Mouse (Mus musculus) ES-Bruce4 (cell line): ENCODE measurements around the gene Arnt2. TPM values are rescaled to one million over a fixed set of nuclear protein-coding genes. Genes with fewer than 3 reads are reported as not detected.

Experiments
- H3K27ac ChIP-seq: 2 replicates; pipeline ENCODE4 v1.5.1; 2012; ENCODE audit warnings: low read length, inconsistent platforms; ENCODE audit not compliant: insufficient read depth
- H3K27me3 ChIP-seq: 2 replicates; pipeline ENCODE4 v1.6.1; 2012; ENCODE audit warnings: mild to moderate bottlenecking, low read length, inconsistent platforms; ENCODE audit not compliant: control insufficient read depth, poor library complexity, insufficient read depth, severe bottlenecking
- H3K36me3 ChIP-seq: 2 replicates; pipeline ENCODE4 v1.6.1; 2012; ENCODE audit warnings: inconsistent platforms, mild to moderate bottlenecking, low read length, moderate library complexity; ENCODE audit not compliant: control insufficient read depth, poor library complexity, insufficient read depth, severe bottlenecking
- H3K4me1 ChIP-seq: one replicate; pipeline ENCODE4 v1.8.1; 2011; ENCODE audit warnings: low read length; ENCODE audit not compliant: control insufficient read depth, insufficient read depth
- H3K4me3 ChIP-seq: 2 replicates; pipeline ENCODE4 v1.5.1; 2011; ENCODE audit warnings: low read depth, mild to moderate bottlenecking, low read length
- H3K9ac ChIP-seq: 2 replicates; pipeline ENCODE4 v1.6.1; 2012; ENCODE audit warnings: low read depth, mild to moderate bottlenecking, inconsistent platforms; ENCODE audit not compliant: poor library complexity, severe bottlenecking
- H3K9me3 ChIP-seq: replicated peaks from 2 replicates; pipeline ENCODE4 v1.6.1; 2012; ENCODE audit warnings: mild to moderate bottlenecking, low read length, inconsistent platforms; ENCODE audit not compliant: control insufficient read depth, poor library complexity, insufficient read depth, severe bottlenecking
- CTCF ChIP-seq: IDR thresholded peaks from one replicate; pipeline ENCODE4 v1.8.1; 2011; ENCODE audit warnings: low read depth, low read length
- EP300 ChIP-seq: IDR thresholded peaks from 2 replicates; pipeline ENCODE4 v1.6.1; 2011; ENCODE audit warnings: low read depth, low read length; ENCODE audit not compliant: insufficient read depth
- POLR2A ChIP-seq: IDR thresholded peaks from one replicate; pipeline ENCODE4 v1.8.1; 2011; ENCODE audit warnings: low read length; ENCODE audit not compliant: insufficient read depth
- polyA plus RNA-seq: library from polyadenylated mRNA; stranded (reverse); fragments of >200 nt; gene quantifications from 2 replicates; pipeline ENCODE4 v1.2.4, GENCODE M21; 2011; ENCODE audit warnings: low read depth; ENCODE audit not compliant: missing spikeins, insufficient read depth, insufficient read length

The Arnt2 gene
- polyA plus RNA-seq, 1 experiment: 3.3 TPM

GRCm38 (mm10) chr7:84325570-84326328 lies 84.2 kb downstream of the Arnt2 start:
- no peaks in the 10 kb centered on the region for H3K9me3 ChIP-seq
- no peak overlapping the region for H3K27ac ChIP-seq
- H3K4me3 ChIP-seq: no peak overlapping the region

GRCm38 (mm10) chr7:84321542-84321941 lies 88.4 kb downstream of the Arnt2 start:
- Histone ChIP-seq H3K9ac (no peak overlapping the region), H3K4me1 (no peaks in the 10 kb centered on the region), H3K27ac (no peak overlapping the region), H3K36me3 (no peaks in the 10 kb centered on the region), H3K9me3 (no peaks in the 10 kb centered on the region), H3K27me3 (peaks cover 2% of the 10 kb centered on the region; the same call in 1 of the 2 replicates), H3K4me3 (no peak overlapping the region)
- TF ChIP-seq CTCF (no peak), POLR2A (no peak), EP300 (no peak)

More at GRCm38 (mm10) chr7:84325570-84326328, 84.2 kb downstream of the Arnt2 start:
- TF ChIP-seq POLR2A (no peak), EP300 (no peak), CTCF (no peak)
- Histone ChIP-seq H3K36me3 (no peaks in the 10 kb centered on the region), H3K4me1 (no peaks in the 10 kb centered on the region), H3K9ac (no peak overlapping the region), H3K27me3 (no peaks in the 10 kb centered on the region)

- Histone ChIP-seq H3K4me1 (no peaks in the 10 kb centered on the region), H3K9ac (no peak overlapping the region), H3K27me3 (peaks cover 2% of the 10 kb centered on the region; the same call in 1 of the 2 replicates), H3K27ac (no peak overlapping the region), H3K36me3 (no peaks in the 10 kb centered on the region), H3K9me3 (no peaks in the 10 kb centered on the region), H3K4me3 (no peak overlapping the region)
- peak; percentile 32 for TF ChIP-seq CTCF
- no peak for TF ChIP-seq EP300
Measured at GRCm38 (mm10) chr7:84315353-84316003, 94.5 kb downstream of the Arnt2 start.

- TF ChIP-seq EP300 (no peak), CTCF (no peak), POLR2A (no peak)
- Histone ChIP-seq H3K9me3 (no peaks in the 10 kb centered on the region), H3K36me3 (no peaks in the 10 kb centered on the region), H3K27ac (no peak overlapping the region), H3K27me3 (peaks cover 2% of the 10 kb centered on the region; the same call in 1 of the 2 replicates), H3K4me3 (no peak overlapping the region), H3K4me1 (no peaks in the 10 kb centered on the region), H3K9ac (no peak overlapping the region)
Measured at GRCm38 (mm10) chr7:84314742-84315141, 95.2 kb downstream of the Arnt2 start.

- H3K4me1 ChIP-seq: no peaks in the 10 kb centered on the region
- no peak overlapping the region for H3K27ac ChIP-seq
- no peaks in the 10 kb centered on the region for H3K27me3 ChIP-seq
- no peaks in the 10 kb centered on the region for H3K9me3 ChIP-seq
- no peaks in the 10 kb centered on the region for H3K36me3 ChIP-seq
- H3K9ac ChIP-seq: no peak overlapping the region
- no peak overlapping the region for H3K4me3 ChIP-seq
- TF ChIP-seq POLR2A: no peak
- TF ChIP-seq EP300: no peak
- TF ChIP-seq CTCF: no peak
Measured at GRCm38 (mm10) chr7:84311624-84312023, 98.4 kb downstream of the Arnt2 start.

- no peaks in the 10 kb centered on the region for H3K36me3 ChIP-seq
- no peak overlapping the region for H3K4me3 ChIP-seq
- H3K27me3 ChIP-seq: no peaks in the 10 kb centered on the region
- no peak overlapping the region for H3K9ac ChIP-seq
- H3K4me1 ChIP-seq: no peaks in the 10 kb centered on the region
- TF ChIP-seq EP300 (no peak), POLR2A (no peak), CTCF (no peak)
- no peak overlapping the region for H3K27ac ChIP-seq
- H3K9me3 ChIP-seq: no peaks in the 10 kb centered on the region
Measured at GRCm38 (mm10) chr7:84310909-84311311, 99.1 kb downstream of the Arnt2 start.
